Mouse (Mus musculus): ENCODE measurements around the gene Unc79. TPM values are rescaled to one million over a fixed set of nuclear protein-coding genes. Genes with fewer than 3 reads are reported as not detected.

Gene Unc79
- total and polyA plus RNA-seq, 3 experiments, result 0.04 to 0.86 (median 0.05) TPM

GRCm38 (mm10) chr12:102930789-102931188 is 17.9 kb upstream of the Unc79 start:
- H3K27me3 ChIP-seq (replicated peaks), result no peaks in the 10 kb centered on the region
- H3K79me2 ChIP-seq (replicated peaks; ENCODE audit: control insufficient read depth, extremely low read depth, insufficient read depth, poor library complexity, severe bottlenecking), result no peaks in the 10 kb centered on the region
- no peak overlapping the region for H3K4me2 ChIP-seq (ENCODE audit: insufficient read depth, low read depth, poor library complexity, severe bottlenecking)
- dilution Hi-C loops (cut with MboI; ENCODE audit: extremely low pct_ligation_motif_present, extremely low pct_unique_long_range_greater_than_20kb, low sequenced_read_pairs), result no loop called here
- in situ Hi-C loops (cut with MboI; ENCODE audit: low pct_ligation_motif_present, low pct_unique_long_range_greater_than_20kb, low sequenced_read_pairs), result no loop called here
- H3K9me3 ChIP-seq (replicated peaks; ENCODE audit: low read length), result no peaks in the 10 kb centered on the region
- no peaks in the 10 kb centered on the region for H3K36me3 ChIP-seq (replicated peaks in 1 of 2; ENCODE audit: control insufficient read depth in 1 of 2, insufficient read depth in 1 of 2, low read length in 1 of 2)
- DNase-seq (ENCODE audit: extremely low read depth), result no peak
- no peak overlapping the region for H3K27ac ChIP-seq (ENCODE audit: insufficient read depth, low read depth)
- TF ChIP-seq MAZ (IDR thresholded peaks at IDR 0.05; ENCODE audit: low read depth, low read length), result no peak
- TF ChIP-seq CHD2 (IDR thresholded peaks at IDR 0.05; ENCODE audit: low read length), result no peak
- no peak for TF ChIP-seq RAD21 (IDR thresholded peaks at IDR 0.05; ENCODE audit: low read depth, low read length)
- no peak for TF ChIP-seq SMC3 (IDR thresholded peaks at IDR 0.05; ENCODE audit: low read depth, low read length)
- TF ChIP-seq NELFE (IDR thresholded peaks at IDR 0.05; ENCODE audit: low read depth, low read length), result no peak
- TF ChIP-seq GABPA (IDR thresholded peaks at IDR 0.05; ENCODE audit: insufficient replicate concordance, low read depth, low read length), result no peak
- no peak for TF ChIP-seq ZKSCAN1 (IDR thresholded peaks at IDR 0.05; ENCODE audit: borderline replicate concordance, low read depth, low read length)
- no peak for TF ChIP-seq UBTF (IDR thresholded peaks at IDR 0.05; ENCODE audit: low read depth, low read length)
- no peak for TF ChIP-seq MYC (IDR thresholded peaks at IDR 0.05; ENCODE audit: low read depth, low read length)
- TF ChIP-seq POLR2AphosphoS2 (IDR thresholded peaks at IDR 0.05; ENCODE audit: low read depth, low read length), result no peak
- TF ChIP-seq EP300 (IDR thresholded peaks at IDR 0.05; ENCODE audit: low read length), result no peak
- TF ChIP-seq E2F4 (IDR thresholded peaks at IDR 0.05; ENCODE audit: insufficient replicate concordance, low read depth, low read length), result no peak
- no peak for TF ChIP-seq CHD1 (IDR thresholded peaks at IDR 0.05; ENCODE audit: low read depth, low read length)
- TF ChIP-seq KAT2A (IDR thresholded peaks at IDR 0.05; ENCODE audit: insufficient replicate concordance, low read length), result no peak
- no peak overlapping the region for H3K9ac ChIP-seq (ENCODE audit: insufficient read depth, low read depth)
- no peak overlapping the region for H3K4me3 ChIP-seq (replicated peaks in 1 of 3; ENCODE audit: low read depth in 2 of 3, low read length in 2 of 3, poor library complexity in 1 of 3)
- no peaks in the 10 kb centered on the region for H3K4me1 ChIP-seq (ENCODE audit: control insufficient read depth in 1 of 2, insufficient read depth in 2 of 2)

- DNase-seq (ENCODE audit: extremely low read depth), result no peak
- Histone ChIP-seq H3K9me3 (replicated peaks; ENCODE audit: low read length) (peaks cover 2% of the 10 kb centered on the region), H3K4me3 (replicated peaks in 1 of 3; ENCODE audit: low read depth in 2 of 3, low read length in 2 of 3, poor library complexity in 1 of 3) (no peak overlapping the region), H3K36me3 (replicated peaks in 1 of 2; ENCODE audit: control insufficient read depth in 1 of 2, insufficient read depth in 1 of 2, low read length in 1 of 2) (no peaks in the 10 kb centered on the region), H3K27ac (ENCODE audit: insufficient read depth, low read depth) (no peak overlapping the region), H3K27me3 (replicated peaks) (no peaks in the 10 kb centered on the region), H3K79me2 (replicated peaks; ENCODE audit: control insufficient read depth, extremely low read depth, insufficient read depth, poor library complexity, severe bottlenecking) (no peaks in the 10 kb centered on the region), H3K4me2 (ENCODE audit: insufficient read depth, low read depth, poor library complexity, severe bottlenecking) (no peak overlapping the region), H3K9ac (ENCODE audit: insufficient read depth, low read depth) (no peak overlapping the region), H3K4me1 (ENCODE audit: control insufficient read depth in 1 of 2, insufficient read depth in 2 of 2) (0 out of 4 replicates have a peak, but pooled peaks cover 0 to 2% of the 10 kb centered on the region in 2 experiments)
- no peak for TF ChIP-seq CHD1 (IDR thresholded peaks at IDR 0.05; ENCODE audit: low read depth, low read length)
- TF ChIP-seq MYC (IDR thresholded peaks at IDR 0.05; ENCODE audit: low read depth, low read length), result no peak
- no peak for TF ChIP-seq KAT2A (IDR thresholded peaks at IDR 0.05; ENCODE audit: insufficient replicate concordance, low read length)
- no peak for TF ChIP-seq JUND (conservative IDR thresholded peaks at IDR 0.05; ENCODE audit: low read depth, low read length)
- TF ChIP-seq TCF12 (IDR thresholded peaks at IDR 0.05; ENCODE audit: low read depth, low read length), result no peak
- TF ChIP-seq MAX (IDR thresholded peaks at IDR 0.05; ENCODE audit: low read length), result no peak
- no peak for TF ChIP-seq ZNF384 (IDR thresholded peaks at IDR 0.05; ENCODE audit: low read depth, low read length)
- no peak for TF ChIP-seq MAFK (IDR thresholded peaks at IDR 0.05; ENCODE audit: insufficient replicate concordance, low read length)
- no peak for TF ChIP-seq USF1 (IDR thresholded peaks at IDR 0.05; ENCODE audit: low read depth, low read length)
- TF ChIP-seq UBTF (IDR thresholded peaks at IDR 0.05; ENCODE audit: low read depth, low read length), result no peak
- no peak for TF ChIP-seq CTCF (conservative IDR thresholded peaks at IDR 0.05 in 1 of 2, IDR thresholded peaks at IDR 0.05 in 1 of 2; ENCODE audit: low read depth in 2 of 2, low read length in 2 of 2)
- TF ChIP-seq SMC3 (IDR thresholded peaks at IDR 0.05; ENCODE audit: low read depth, low read length), result no peak
- no peak for TF ChIP-seq EP300 (IDR thresholded peaks at IDR 0.05; ENCODE audit: low read length)
- TF ChIP-seq ELF1 (IDR thresholded peaks at IDR 0.05; ENCODE audit: low read depth, low read length), result no peak
- in situ Hi-C loops (cut with MboI; ENCODE audit: low pct_ligation_motif_present, low pct_unique_long_range_greater_than_20kb, low sequenced_read_pairs) (no loop called here), dilution Hi-C loops (cut with MboI; ENCODE audit: extremely low pct_ligation_motif_present, extremely low pct_unique_long_range_greater_than_20kb, low sequenced_read_pairs) (no loop called here)
These were observed 12.8 kb upstream of the Unc79 start for GRCm38 (mm10) chr12:102935892-102936291.
